Mouse (Mus musculus): ENCODE measurements around the gene Vstm2a.

DNA sequence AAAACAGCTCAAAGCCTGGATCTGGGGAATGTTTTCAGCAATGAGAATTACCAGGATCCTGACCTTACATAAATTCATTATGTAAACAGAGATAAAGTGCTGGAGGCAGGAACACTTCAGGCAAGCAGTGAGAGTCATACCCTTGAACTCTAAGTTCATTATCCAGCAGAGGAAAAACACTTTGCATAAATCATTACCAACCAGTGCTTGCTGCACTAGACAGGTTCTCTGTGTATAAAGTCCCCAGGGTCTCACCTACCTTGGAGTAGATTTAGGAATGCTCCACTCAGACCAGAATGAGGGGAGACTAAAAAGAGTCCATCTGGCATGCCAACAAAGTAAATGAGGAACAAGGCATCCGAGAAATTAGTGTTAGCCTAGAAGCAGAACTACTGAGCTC lies 154.2 kb downstream of the Vstm2a start:
- TF ChIP-seq CTCF (IDR thresholded peaks at IDR 0.05; ENCODE audit: low read depth, low read length), result no peak
- TF ChIP-seq TAL1 (conservative IDR thresholded peaks at IDR 0.05; ENCODE audit: low read depth, low read length), result no peak
- no peak for TF ChIP-seq POLR2AphosphoS5 (IDR thresholded peaks at IDR 0.05; ENCODE audit: insufficient replicate concordance, low read depth, low read length)
- TF ChIP-seq GATA1 (IDR thresholded peaks at IDR 0.05; ENCODE audit: borderline replicate concordance, low read length), result no peak
